Mouse (Mus musculus) thymus, adult 2 months (tissue): ENCODE results near the gene Sptbn1.

Experiments used
- CTCF ChIP-seq: fragments of 200-500 bp; IDR thresholded peaks from 2 replicates; pipeline ENCODE4 v1.5.1; 2012; ENCODE audit warnings: mild to moderate bottlenecking, control low read depth, low read length, moderate library complexity, borderline replicate concordance; ENCODE audit not compliant: control insufficient read depth, poor library complexity, insufficient read depth; ENCODE audit errors: extremely low read depth
- POLR2A ChIP-seq: fragments of 200-500 bp; IDR thresholded peaks from 2 replicates; pipeline ENCODE4 v1.6.1; 2012; ENCODE audit warnings: mild to moderate bottlenecking, low read length, control low read depth, moderate library complexity; ENCODE audit not compliant: control insufficient read depth, poor library complexity, insufficient read depth; ENCODE audit errors: extremely low read depth

DNA sequence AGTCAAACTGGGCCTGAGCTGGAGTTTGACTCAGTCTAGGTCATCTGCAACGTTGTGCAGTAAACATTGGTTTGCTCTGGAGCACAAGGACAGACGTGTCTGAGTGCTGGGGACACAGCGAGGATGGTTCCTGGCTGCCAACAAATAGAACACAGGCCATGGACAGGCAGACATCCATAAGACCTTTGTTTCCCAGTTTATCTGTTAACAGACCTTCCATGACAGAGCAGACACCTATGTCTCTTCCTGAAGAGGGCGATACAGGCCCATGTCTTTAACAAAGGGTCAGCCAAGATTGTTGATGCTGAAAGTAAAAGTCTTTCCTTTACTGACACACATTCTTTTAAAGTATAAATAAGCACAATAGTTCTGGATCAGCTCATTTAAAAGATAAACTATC lies 176.1 kb downstream of the Sptbn1 start:
- TF ChIP-seq CTCF (no peak), POLR2A (no peak)
